Mouse (Mus musculus) MN1 (cell line): ENCODE measurements at regions not wholly inside any gene's neighbourhood (a gene's known extent, or its start where the extent isn't known, plus 50 kb on each side); places are given as distances from the start of the nearest gene placed in this dataset.

Source experiments
- DNase-seq: peaks from one replicate; pipeline ENCODE4 v3.0.0-alpha.2; 2016; ENCODE audit warnings: low spot score

GRCm38 (mm10) chr17:88307082-88307481 lies 133.4 kb upstream of the Foxn2 start:
- no peak for DNase-seq

- no peak for DNase-seq
These were observed 132.7 kb upstream of the Foxn2 start for GRCm38 (mm10) chr17:88307826-88308225.

- DNase-seq = peak; percentile 5
These were observed 127.6 kb upstream of the Foxn2 start for GRCm38 (mm10) chr17:88312876-88313275.

- DNase-seq = no peak
These were observed 124.1 kb upstream of the Foxn2 start for GRCm38 (mm10) chr17:88316213-88316967.

GRCm38 (mm10) chr17:88317311-88317710 lies 123.2 kb upstream of the Foxn2 start:
- no peak for DNase-seq

GRCm38 (mm10) chr17:88317806-88318205 lies 122.7 kb upstream of the Foxn2 start:
- DNase-seq = no peak

- no peak for DNase-seq
These were observed 122.2 kb upstream of the Foxn2 start for GRCm38 (mm10) chr17:88318207-88318791.

- DNase-seq = no peak
These were observed 121.6 kb upstream of the Foxn2 start for GRCm38 (mm10) chr17:88318936-88319335.

GRCm38 (mm10) chr17:88320686-88321085 lies 119.8 kb upstream of the Foxn2 start:
- DNase-seq = no peak

GRCm38 (mm10) chr17:88325326-88325909 lies 115.1 kb upstream of the Foxn2 start:
- DNase-seq = no peak

- DNase-seq = no peak
These were observed 114.4 kb upstream of the Foxn2 start for GRCm38 (mm10) chr17:88325910-88326739.

GRCm38 (mm10) chr17:88326740-88327123 lies 113.8 kb upstream of the Foxn2 start:
- no peak for DNase-seq

- DNase-seq = no peak
These were observed 112.7 kb upstream of the Foxn2 start for GRCm38 (mm10) chr17:88327791-88328190.

- no peak for DNase-seq
These were observed 111.7 kb upstream of the Foxn2 start for GRCm38 (mm10) chr17:88328807-88329206.

- no peak for DNase-seq
These were observed 110.8 kb upstream of the Foxn2 start for GRCm38 (mm10) chr17:88329715-88330114.

- no peak for DNase-seq
These were observed 110.4 kb upstream of the Foxn2 start for GRCm38 (mm10) chr17:88330129-88330528.

GRCm38 (mm10) chr17:88333816-88334215 lies 106.7 kb upstream of the Foxn2 start:
- no peak for DNase-seq

- no peak for DNase-seq
These were observed 105.2 kb upstream of the Foxn2 start for GRCm38 (mm10) chr17:88335271-88335670.

- DNase-seq = no peak
These were observed 104.3 kb upstream of the Foxn2 start for GRCm38 (mm10) chr17:88336140-88336769.

GRCm38 (mm10) chr17:88337649-88338404 lies 102.7 kb upstream of the Foxn2 start:
- DNase-seq = no peak

- DNase-seq = no peak
These were observed 99.4 kb upstream of the Foxn2 start for GRCm38 (mm10) chr17:88341141-88341540.
